Mouse (Mus musculus): ENCODE measurements at regions not wholly inside any gene's neighbourhood (a gene's known extent, or its start where the extent isn't known, plus 50 kb on each side); places are given as distances from the start of the nearest gene placed in this dataset.

GRCm38 (mm10) chr13:51016209-51016608 lies 84.5 kb upstream of the Spin1 start:
- in situ Hi-C loops (cut with MboI, MseI): no loop called here

GRCm38 (mm10) chr13:51016956-51017703 lies 83.5 kb upstream of the Spin1 start:
- in situ Hi-C loops (cut with MboI, MseI): no loop called here

- in situ Hi-C loops (cut with MboI, MseI): no loop called here
These were observed 82.9 kb upstream of the Spin1 start for GRCm38 (mm10) chr13:51017727-51018321.

DNA sequence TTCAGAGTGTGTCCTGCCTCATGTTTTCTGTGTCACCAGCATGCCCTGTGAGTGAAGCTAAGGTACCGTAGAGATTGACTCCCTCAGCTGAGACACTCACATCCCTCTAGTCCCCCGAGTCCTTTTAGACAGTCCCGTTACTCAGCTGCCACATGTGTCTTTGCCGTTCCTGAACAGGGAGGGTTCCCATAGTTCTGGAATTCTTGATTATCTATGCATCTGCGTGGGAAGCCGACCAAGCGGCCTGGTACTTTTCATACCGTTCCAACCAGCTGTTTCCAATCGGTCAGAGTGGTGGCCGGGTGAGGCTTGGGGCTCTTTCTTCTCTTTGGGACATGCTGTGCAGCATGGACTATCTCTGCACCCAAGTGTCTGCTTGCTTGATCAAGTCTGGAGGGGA lies 82.3 kb upstream of the Spin1 start:
- in situ Hi-C loops (cut with MboI, MseI): no loop called here

GRCm38 (mm10) chr13:51022401-51023250 lies 78.1 kb upstream of the Spin1 start:
- in situ Hi-C loops (cut with MboI, MseI): no loop called here

DNA sequence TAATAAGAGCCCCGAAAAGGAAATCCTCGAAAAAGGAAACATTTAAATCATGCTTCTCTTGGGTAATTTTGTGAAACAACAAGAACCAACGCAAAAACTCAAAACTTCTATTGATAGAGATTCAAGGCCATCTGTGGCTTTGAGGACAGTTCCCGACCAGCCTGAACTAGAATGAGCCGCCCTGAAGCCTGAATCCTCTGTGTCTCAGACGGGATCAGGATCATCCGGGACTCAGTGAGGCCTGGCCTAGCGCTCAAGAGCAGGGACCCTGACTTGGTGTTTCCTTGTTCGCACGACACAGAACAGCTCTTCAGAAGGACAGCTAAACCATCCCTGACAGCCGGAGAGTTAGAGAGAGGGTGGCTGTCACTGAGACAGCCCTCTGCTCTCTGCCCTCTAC lies 77.4 kb upstream of the Spin1 start:
- in situ Hi-C loops (cut with MboI, MseI): no loop called here

DNA sequence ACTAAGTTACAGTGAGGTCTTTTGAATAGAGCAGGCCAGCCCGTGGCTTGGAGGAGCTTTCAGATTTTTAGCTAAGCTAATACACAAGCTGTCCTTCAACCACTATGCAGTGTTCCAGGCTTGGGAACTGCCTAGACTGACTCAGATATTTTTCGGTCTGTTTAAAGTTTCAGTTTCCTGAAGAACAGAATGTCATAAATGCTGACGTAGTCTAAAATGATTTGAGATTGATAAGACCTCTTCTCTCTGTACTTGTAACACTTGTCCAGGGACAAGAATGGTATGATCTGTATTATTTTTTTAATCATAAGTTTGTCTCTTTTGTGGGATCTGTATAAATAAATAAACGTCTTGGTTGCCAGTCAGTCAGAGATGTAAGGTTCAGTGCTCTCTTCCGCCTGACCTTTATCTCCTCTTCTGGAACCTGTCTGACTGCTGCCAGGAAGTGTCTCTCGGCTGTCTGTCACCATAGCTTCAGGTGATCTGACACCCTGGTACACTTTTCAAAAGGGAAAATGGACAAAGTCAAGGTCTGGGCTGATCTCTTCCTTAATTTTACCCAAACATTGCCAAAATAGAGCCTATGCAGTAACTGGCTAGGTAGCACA lies 74.3 kb upstream of the Spin1 start:
- in situ Hi-C loops (cut with MboI, MseI): no loop called here

DNA sequence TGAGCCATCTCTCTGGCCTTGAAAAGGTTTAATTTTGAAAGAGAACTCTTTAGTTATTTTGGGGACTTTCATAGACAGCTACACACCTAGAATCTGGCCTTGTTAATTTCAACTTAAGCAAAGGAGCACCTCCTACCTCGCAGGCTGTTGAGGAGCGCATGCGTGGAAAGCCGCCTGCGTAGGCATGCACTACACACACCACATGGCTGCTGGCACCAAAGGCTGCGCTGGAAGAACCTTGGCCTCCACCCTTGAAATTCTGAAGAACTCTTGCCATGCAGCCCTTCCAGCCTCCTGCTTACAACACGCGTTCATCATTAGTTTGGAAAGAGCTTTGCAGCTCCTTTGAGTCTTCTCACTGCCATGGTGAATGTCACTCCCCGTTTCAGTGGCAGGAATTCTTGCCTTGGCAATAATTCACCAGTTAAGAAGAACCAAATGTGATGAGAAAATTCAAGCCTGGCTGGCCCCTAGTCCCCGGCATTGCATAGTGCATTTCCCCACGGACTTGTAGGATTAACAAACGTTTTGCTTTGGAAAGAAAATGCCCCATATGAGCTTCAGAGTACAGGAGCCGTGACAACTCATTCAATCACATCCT lies 62.7 kb upstream of the Spin1 start:
- in situ Hi-C loops (cut with MboI, MseI): no loop called here

- in situ Hi-C loops (cut with MboI, MseI): no loop called here
These were observed 61.7 kb upstream of the Spin1 start for GRCm38 (mm10) chr13:51038955-51039354.

DNA sequence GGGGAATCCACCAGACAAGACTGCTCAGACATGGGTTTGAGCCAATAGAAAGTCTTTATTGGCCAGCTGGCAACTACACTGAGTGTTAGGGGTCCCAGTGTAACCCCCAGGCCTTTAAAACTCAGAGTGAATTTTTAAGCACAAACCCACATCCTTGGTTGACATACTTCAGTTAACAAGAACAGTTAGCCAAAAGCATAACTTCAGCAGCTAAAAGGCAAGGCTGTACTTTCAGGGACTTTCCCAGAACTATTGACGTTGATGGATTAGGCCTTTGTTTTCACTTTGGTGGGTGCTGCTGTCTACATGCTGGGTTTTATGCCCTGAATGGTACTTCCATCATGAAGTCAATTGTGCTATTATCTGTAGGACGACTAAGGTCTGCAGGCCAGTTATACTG lies 59.6 kb upstream of the Spin1 start:
- in situ Hi-C loops (cut with MboI, MseI): no loop called here

GRCm38 (mm10) chr13:51042881-51043402 lies 57.7 kb upstream of the Spin1 start:
- in situ Hi-C loops (cut with MboI, MseI): no loop called here

Measured in T-helper 1 cell (primary cell).